Mouse (Mus musculus) thymus, adult 2 months (tissue): Measurements from ENCODE around the gene Gcsh. TPM values are rescaled to one million over a fixed set of nuclear protein-coding genes. Genes with fewer than 3 reads are reported as not detected.
A peak's percentile ranks its signal among the peaks of the same experiment; 100 is the strongest.

Experiments used
- DNase-seq: peaks from one replicate; pipeline ENCODE4 v3.0.0; 2021
- H3K27ac ChIP-seq: fragments of 200-500 bp; 2 replicates; pipeline ENCODE4 v1.5.1; 2012; ENCODE audit warnings: low read length, control low read depth; ENCODE audit not compliant: control insufficient read depth, insufficient read depth
- H3K27me3 ChIP-seq: fragments of 200-500 bp; 2 replicates; pipeline ENCODE4 v1.6.1; 2012; ENCODE audit warnings: mild to moderate bottlenecking, low read length, moderate library complexity, mixed read lengths; ENCODE audit not compliant: control insufficient read depth, insufficient read depth
- H3K36me3 ChIP-seq: fragments of 200-500 bp; 2 replicates; pipeline ENCODE4 v1.6.1; 2012; ENCODE audit warnings: mild to moderate bottlenecking, low read length, moderate library complexity; ENCODE audit not compliant: control insufficient read depth, insufficient read depth
- H3K4me1 ChIP-seq: fragments of 200-500 bp; replicated peaks from 2 replicates; pipeline ENCODE4 v1.6.1; 2012; ENCODE audit warnings: low read length; ENCODE audit not compliant: control insufficient read depth, insufficient read depth
- H3K4me3 ChIP-seq: fragments of 200-500 bp; 2 replicates; pipeline ENCODE4 v1.5.1; 2012; ENCODE audit warnings: mild to moderate bottlenecking, low read length, control low read depth, moderate library complexity; ENCODE audit not compliant: control insufficient read depth, insufficient read depth
- CTCF ChIP-seq: fragments of 200-500 bp; IDR thresholded peaks from 2 replicates; pipeline ENCODE4 v1.5.1; 2012; ENCODE audit warnings: mild to moderate bottlenecking, control low read depth, low read length, moderate library complexity, borderline replicate concordance; ENCODE audit not compliant: control insufficient read depth, poor library complexity, insufficient read depth; ENCODE audit errors: extremely low read depth
- POLR2A ChIP-seq: fragments of 200-500 bp; IDR thresholded peaks from 2 replicates; pipeline ENCODE4 v1.6.1; 2012; ENCODE audit warnings: mild to moderate bottlenecking, low read length, control low read depth, moderate library complexity; ENCODE audit not compliant: control insufficient read depth, poor library complexity, insufficient read depth; ENCODE audit errors: extremely low read depth
- WGBS: fragments of 180-500 bp; shearing (Covaris S2); methylation state at CpG from one replicate; pipeline ENCODE4 v1.1.7; 2018; 5-methylcytosine and 5-hydroxymethylcytosine counted together
- polyA plus RNA-seq: library from polyadenylated mRNA; depleted of rRNA; stranded (reverse); fragments of >200 nt; gene quantifications from 2 replicates; pipeline ENCODE4 v1.2.3, GENCODE M21; 2012; rRNA removed

The Gcsh gene
- polyA plus RNA-seq, 1 experiment: 16.0 TPM

GRCm38 (mm10) chr8:116943555-116944384 lies 49.6 kb downstream of the Gcsh start:
- WGBS: under 1% methylated on average over 62 of the region's 62 CpGs
- Histone ChIP-seq H3K27ac (no peak overlapping the region), H3K4me3 (peak overlapping the region; percentile 87), H3K27me3 (no peaks in the 10 kb centered on the region), H3K4me1 (peaks cover 31% of the 10 kb centered on the region), H3K36me3 (no peaks in the 10 kb centered on the region)
- peak; percentile 47 for DNase-seq
- TF ChIP-seq CTCF (no peak), POLR2A (no peak)

DNA sequence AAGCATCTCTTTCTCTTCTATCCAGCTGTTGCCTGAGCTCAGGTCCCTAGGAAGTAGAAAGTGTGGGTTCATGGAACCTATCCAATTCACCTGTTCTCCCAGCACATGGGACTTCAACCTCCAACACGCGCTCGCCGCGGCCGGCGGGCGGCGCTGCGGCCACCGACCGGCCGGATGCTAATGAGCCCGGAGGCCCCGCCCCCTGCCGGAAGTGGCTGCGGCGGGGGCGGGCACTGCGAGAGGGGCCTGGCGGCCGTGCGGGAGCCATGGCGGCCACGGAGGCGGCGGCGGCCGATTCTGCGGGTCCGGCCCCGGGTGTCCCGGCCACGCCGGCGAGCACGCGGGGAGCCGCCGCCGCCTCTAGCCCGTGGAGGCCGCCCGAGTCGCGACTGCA lies 50.2 kb downstream of the Gcsh start, which contains the start of gene Atmin:
Gene Atmin, plus strand, starts transcription at position 233 of the 394 bp plus-strand sequence.
- 1% methylated on average over 46 of the region's 46 CpGs for WGBS
- H3K4me3 ChIP-seq: peak within 1 kb of the TSS; percentile 87
- peaks cover 31% of the 10 kb centered on the region for H3K4me1 ChIP-seq
- TF ChIP-seq POLR2A (peak; percentile 60; the same call in 1 of the 2 replicates), CTCF (peak; percentile 81)
- H3K27ac ChIP-seq: no peak within 1 kb of the TSS
- no peaks in the 10 kb centered on the region for H3K36me3 ChIP-seq
- DNase-seq: peak; percentile 80
- no peaks in the 10 kb centered on the region for H3K27me3 ChIP-seq

- 80% methylated on average over 12 of the region's 12 CpGs for WGBS
- no peaks in the 10 kb centered on the region for H3K27me3 ChIP-seq
- H3K36me3 ChIP-seq: 0 out of 2 replicates have a peak, but pooled peaks cover 4% of the 10 kb centered on the region
- TF ChIP-seq POLR2A (no peak), CTCF (no peak)
- DNase-seq: no peak
- H3K4me1 ChIP-seq: peaks cover 27% of the 10 kb centered on the region
- no peak overlapping the region for H3K27ac ChIP-seq
- no peak overlapping the region for H3K4me3 ChIP-seq
These were observed 50.9 kb downstream of the Gcsh start for GRCm38 (mm10) chr8:116942284-116943058.

- H3K27me3 ChIP-seq: no peaks in the 10 kb centered on the region
- DNase-seq: no peak
- 84% methylated on average over 6 of the region's 6 CpGs for WGBS
- peaks cover 21% of the 10 kb centered on the region for H3K36me3 ChIP-seq
- H3K27ac ChIP-seq: no peak overlapping the region
- TF ChIP-seq POLR2A: no peak
- no peak for TF ChIP-seq CTCF
- H3K4me1 ChIP-seq: no peaks in the 10 kb centered on the region
- no peak overlapping the region for H3K4me3 ChIP-seq
These were observed 57.8 kb downstream of the Gcsh start for GRCm38 (mm10) chr8:116935506-116935905.

DNA sequence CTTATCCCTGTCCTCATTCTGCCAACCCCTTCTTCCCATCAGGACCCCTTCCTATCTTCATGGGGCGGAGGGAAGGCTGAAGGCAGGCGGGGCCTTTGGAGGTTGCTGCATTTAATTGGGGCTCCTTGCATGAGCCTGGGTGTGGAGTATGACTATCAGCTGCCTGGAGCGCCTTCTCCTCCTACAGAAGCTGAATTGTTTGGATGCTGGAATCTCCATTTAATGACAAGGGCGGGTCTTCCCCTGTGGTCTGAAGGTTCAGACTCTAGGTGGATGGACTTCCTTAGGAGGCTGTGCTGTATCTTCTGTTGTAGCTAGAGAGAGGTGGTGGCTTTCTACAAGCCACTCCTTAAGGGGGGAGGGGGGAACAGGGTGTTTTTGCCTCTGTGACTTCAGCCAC lies 58.4 kb downstream of the Gcsh start:
- Histone ChIP-seq H3K4me1 (no peaks in the 10 kb centered on the region), H3K27me3 (no peaks in the 10 kb centered on the region), H3K36me3 (peaks cover 21% of the 10 kb centered on the region), H3K4me3 (no peak overlapping the region), H3K27ac (no peak overlapping the region)
- no peak for DNase-seq
- 96% methylated on average over 4 of the region's 4 CpGs for WGBS
- TF ChIP-seq POLR2A: no peak
- TF ChIP-seq CTCF: no peak

Other genes with a start within 250 kb of the Gcsh start
- gene Cmc2, start 72.1 kb downstream of the Gcsh start, polyA plus RNA-seq: 16.2 and 18.9 TPM in 2 replicates
- 20.5 and 22.7 TPM in 2 replicates for gene Cenpn, start 71.8 kb downstream of the Gcsh start, polyA plus RNA-seq
- gene Atmin, start 50.1 kb downstream of the Gcsh start, polyA plus RNA-seq: 20.8 and 28.0 TPM in 2 replicates
- 0.53 and 0.55 TPM in 2 replicates for gene 1700030J22Rik, start 14.6 kb downstream of the Gcsh start, polyA plus RNA-seq
- gene Pkd1l2, start 88.9 kb upstream of the Gcsh start, polyA plus RNA-seq: 0.09 and 0.16 TPM in 2 replicates
- gene Bco1, start 102.3 kb upstream of the Gcsh start, polyA plus RNA-seq: 0.06 and 0.07 TPM in 2 replicates
- gene Gan, start 164.6 kb upstream of the Gcsh start, polyA plus RNA-seq: 6.3 and 7.1 TPM in 2 replicates